Mouse (Mus musculus) ES-Bruce4 (cell line): ENCODE data around the gene Dedd2. TPM values are rescaled to one million over a fixed set of nuclear protein-coding genes. Genes with fewer than 3 reads are reported as not detected.

Source experiments
- H3K27ac ChIP-seq: 2 replicates; pipeline ENCODE4 v1.5.1; 2012; ENCODE audit warnings: low read length, inconsistent platforms; ENCODE audit not compliant: insufficient read depth
- H3K27me3 ChIP-seq: 2 replicates; pipeline ENCODE4 v1.6.1; 2012; ENCODE audit warnings: mild to moderate bottlenecking, low read length, inconsistent platforms; ENCODE audit not compliant: control insufficient read depth, poor library complexity, insufficient read depth, severe bottlenecking
- H3K36me3 ChIP-seq: 2 replicates; pipeline ENCODE4 v1.6.1; 2012; ENCODE audit warnings: inconsistent platforms, mild to moderate bottlenecking, low read length, moderate library complexity; ENCODE audit not compliant: control insufficient read depth, poor library complexity, insufficient read depth, severe bottlenecking
- H3K4me1 ChIP-seq: one replicate; pipeline ENCODE4 v1.8.1; 2011; ENCODE audit warnings: low read length; ENCODE audit not compliant: control insufficient read depth, insufficient read depth
- H3K4me3 ChIP-seq: 2 replicates; pipeline ENCODE4 v1.5.1; 2011; ENCODE audit warnings: low read depth, mild to moderate bottlenecking, low read length
- H3K9ac ChIP-seq: 2 replicates; pipeline ENCODE4 v1.6.1; 2012; ENCODE audit warnings: low read depth, mild to moderate bottlenecking, inconsistent platforms; ENCODE audit not compliant: poor library complexity, severe bottlenecking
- H3K9me3 ChIP-seq: replicated peaks from 2 replicates; pipeline ENCODE4 v1.6.1; 2012; ENCODE audit warnings: mild to moderate bottlenecking, low read length, inconsistent platforms; ENCODE audit not compliant: control insufficient read depth, poor library complexity, insufficient read depth, severe bottlenecking
- CTCF ChIP-seq: IDR thresholded peaks from one replicate; pipeline ENCODE4 v1.8.1; 2011; ENCODE audit warnings: low read depth, low read length
- EP300 ChIP-seq: IDR thresholded peaks from 2 replicates; pipeline ENCODE4 v1.6.1; 2011; ENCODE audit warnings: low read depth, low read length; ENCODE audit not compliant: insufficient read depth
- POLR2A ChIP-seq: IDR thresholded peaks from one replicate; pipeline ENCODE4 v1.8.1; 2011; ENCODE audit warnings: low read length; ENCODE audit not compliant: insufficient read depth
- polyA plus RNA-seq: library from polyadenylated mRNA; stranded (reverse); fragments of >200 nt; gene quantifications from 2 replicates; pipeline ENCODE4 v1.2.4, GENCODE M21; 2011; ENCODE audit warnings: low read depth; ENCODE audit not compliant: missing spikeins, insufficient read depth, insufficient read length

Dedd2 gene
- polyA plus RNA-seq, 1 experiment, result 10.2 TPM

- H3K4me3 ChIP-seq, result no peak overlapping the region
- peaks cover 4% of the 10 kb centered on the region for H3K36me3 ChIP-seq
- H3K27me3 ChIP-seq, result no peaks in the 10 kb centered on the region
- no peak overlapping the region for H3K27ac ChIP-seq
- peaks cover 6% of the 10 kb centered on the region for H3K4me1 ChIP-seq
- no peak for TF ChIP-seq EP300
- no peak for TF ChIP-seq CTCF
- TF ChIP-seq POLR2A, result no peak
- H3K9ac ChIP-seq, result no peak overlapping the region
- H3K9me3 ChIP-seq, result no peaks in the 10 kb centered on the region
Observed at GRCm38 (mm10) chr7:25197384-25198018, 22.9 kb downstream of the Dedd2 start.

- Histone ChIP-seq H3K4me1 (peaks cover 8% of the 10 kb centered on the region), H3K9me3 (no peaks in the 10 kb centered on the region), H3K36me3 (no peaks in the 10 kb centered on the region), H3K27ac (no peak overlapping the region), H3K27me3 (no peaks in the 10 kb centered on the region), H3K9ac (no peak overlapping the region), H3K4me3 (no peak overlapping the region)
- TF ChIP-seq CTCF, result no peak
- TF ChIP-seq POLR2A, result no peak
- no peak for TF ChIP-seq EP300
Observed at GRCm38 (mm10) chr7:25196107-25196506, 24.3 kb downstream of the Dedd2 start.

- Histone ChIP-seq H3K27ac (no peak overlapping the region), H3K4me3 (no peak overlapping the region), H3K36me3 (no peaks in the 10 kb centered on the region), H3K9ac (no peak overlapping the region), H3K9me3 (no peaks in the 10 kb centered on the region), H3K4me1 (peaks cover 6% of the 10 kb centered on the region), H3K27me3 (no peaks in the 10 kb centered on the region)
- TF ChIP-seq CTCF (no peak), POLR2A (no peak), EP300 (no peak)
Observed at GRCm38 (mm10) chr7:25195148-25195547, 25.3 kb downstream of the Dedd2 start.

GRCm38 (mm10) chr7:25192110-25192509 is 28.3 kb downstream of the Dedd2 start:
- TF ChIP-seq POLR2A (peak; percentile 43), CTCF (no peak), EP300 (no peak)
- Histone ChIP-seq H3K27ac (peak overlapping the region; percentile 58), H3K36me3 (no peaks in the 10 kb centered on the region), H3K27me3 (no peaks in the 10 kb centered on the region), H3K4me1 (peaks cover 4% of the 10 kb centered on the region), H3K4me3 (peak overlapping the region; percentile 78), H3K9me3 (no peaks in the 10 kb centered on the region), H3K9ac (peak overlapping the region; percentile 43; the same call in 1 of the 2 replicates)

- Histone ChIP-seq H3K9me3 (no peaks in the 10 kb centered on the region), H3K27me3 (no peaks in the 10 kb centered on the region), H3K9ac (no peak overlapping the region), H3K36me3 (no peaks in the 10 kb centered on the region), H3K4me1 (peaks cover 4% of the 10 kb centered on the region), H3K4me3 (no peak overlapping the region), H3K27ac (no peak overlapping the region)
- TF ChIP-seq EP300 (no peak), POLR2A (no peak), CTCF (no peak)
Observed at GRCm38 (mm10) chr7:25190806-25191205, 29.6 kb downstream of the Dedd2 start.
